Mouse (Mus musculus) E14TG2a.4 (cell line): Measurements from ENCODE around the gene Il2rg.

Source experiments
- CTCF ChIP-seq: conservative IDR thresholded peaks from 2 replicates; pipeline ENCODE4 v1.5.1; 2014; ENCODE audit warnings: low read length
- POU5F1 ChIP-seq: IDR thresholded peaks from 2 replicates; pipeline ENCODE4 v1.6.1; 2014; ENCODE audit warnings: low read length, borderline replicate concordance

DNA sequence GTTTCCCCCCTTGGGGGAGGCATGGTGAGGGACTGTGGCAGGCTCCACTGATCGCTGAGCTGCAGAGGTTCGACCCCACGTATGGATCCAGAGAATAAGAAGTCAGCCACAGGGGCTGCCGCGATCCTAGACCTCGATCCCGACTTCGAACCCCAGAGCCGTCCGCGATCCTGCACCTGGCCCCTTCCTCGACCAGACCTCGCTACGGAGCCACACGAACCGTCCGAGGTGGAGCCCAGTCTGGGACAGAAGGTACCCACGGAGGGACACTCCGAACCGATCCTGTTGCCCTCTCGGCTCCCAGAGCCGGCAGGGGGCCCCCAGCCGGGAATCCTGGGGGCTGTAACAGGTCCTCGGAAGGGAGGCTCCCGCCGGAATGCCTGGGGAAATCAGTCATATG lies 13.3 kb downstream of the Il2rg start:
- TF ChIP-seq CTCF: no peak
- no peak for TF ChIP-seq POU5F1
